Mouse (Mus musculus) neural tube, embryonic 14.5 days (tissue): ENCODE measurements at regions not wholly inside any gene's neighbourhood (a gene's known extent, or its start where the extent isn't known, plus 50 kb on each side); places are given as distances from the start of the nearest gene placed in this dataset.

Source experiments
- ATAC-seq: fragments of 200-750 bp; cut with Nextera tagmentation; 2 replicates; pipeline ENCODE4 v1.8.0; 2017; ENCODE audit warnings: low read depth, mild to moderate bottlenecking, moderate TSS enrichment, moderate library complexity
- H3K27ac ChIP-seq: fragments of 300-500 bp; sonication (generic); 2 replicates; pipeline ENCODE4 v1.5.1; 2014; ENCODE audit warnings: low read depth, mild to moderate bottlenecking, control low read depth, low read length, moderate library complexity, mixed read lengths
- H3K27me3 ChIP-seq: fragments of 300-500 bp; sonication (generic); 2 replicates; pipeline ENCODE4 v1.6.1; 2014; ENCODE audit warnings: low read length; ENCODE audit not compliant: control insufficient read depth, insufficient read depth
- H3K36me3 ChIP-seq: fragments of 300-500 bp; sonication (generic); 2 replicates; pipeline ENCODE4 v1.6.1; 2014; ENCODE audit warnings: low read length, mixed read lengths; ENCODE audit not compliant: control insufficient read depth, insufficient read depth
- H3K4me1 ChIP-seq: fragments of 300-500 bp; sonication (generic); 2 replicates; pipeline ENCODE4 v1.6.1; 2014; ENCODE audit warnings: low read length; ENCODE audit not compliant: control insufficient read depth, insufficient read depth
- H3K4me2 ChIP-seq: fragments of 300-500 bp; sonication (generic); 2 replicates; pipeline ENCODE4 v1.6.1; 2014; ENCODE audit warnings: mild to moderate bottlenecking, low read depth, low read length, control low read depth
- H3K4me3 ChIP-seq: fragments of 300-500 bp; sonication (generic); 2 replicates; pipeline ENCODE4 v1.5.1; 2014; ENCODE audit warnings: low read depth, low read length, control low read depth, mixed read lengths
- H3K9ac ChIP-seq: fragments of 300-500 bp; sonication (generic); replicated peaks from 2 replicates; pipeline ENCODE4 v1.6.1; 2014; ENCODE audit warnings: low read depth, mild to moderate bottlenecking, control low read depth, low read length, mixed read lengths
- H3K9me3 ChIP-seq: fragments of 300-500 bp; sonication (generic); 2 replicates; pipeline ENCODE4 v1.6.1; 2016; ENCODE audit warnings: low read length; ENCODE audit not compliant: control insufficient read depth
- WGBS: fragments of 180-500 bp; shearing (Covaris S2); extraction: QIAGEN DNeasy Blood & Tissue Kit; methylation state at CpG from one replicate; pipeline ENCODE4 v1.1.7; 2014; 5-methylcytosine and 5-hydroxymethylcytosine counted together

- Histone ChIP-seq H3K9ac (no peak overlapping the region), H3K9me3 (no peaks in the 10 kb centered on the region), H3K4me2 (no peak overlapping the region), H3K27ac (no peak overlapping the region), H3K36me3 (no peaks in the 10 kb centered on the region), H3K4me3 (no peak overlapping the region), H3K27me3 (no peaks in the 10 kb centered on the region), H3K4me1 (no peaks in the 10 kb centered on the region)
- 38% methylated on average over 2 of the region's 2 CpGs for WGBS
- ATAC-seq: no peak
Measured at GRCm38 (mm10) chr5:83610777-83611176, 255.8 kb upstream of the Tecrl start.

GRCm38 (mm10) chr5:83593289-83593610 lies 238.3 kb upstream of the Tecrl start:
- H3K4me1 ChIP-seq: no peaks in the 10 kb centered on the region
- no peaks in the 10 kb centered on the region for H3K27me3 ChIP-seq
- H3K9me3 ChIP-seq: no peaks in the 10 kb centered on the region
- no peak overlapping the region for H3K4me2 ChIP-seq
- H3K27ac ChIP-seq: no peak overlapping the region
- ATAC-seq: no peak
- H3K4me3 ChIP-seq: no peak overlapping the region
- H3K36me3 ChIP-seq: no peaks in the 10 kb centered on the region
- WGBS: 85% methylated on average over 1 of the region's 1 CpGs
- no peak overlapping the region for H3K9ac ChIP-seq

- Histone ChIP-seq H3K27me3 (no peaks in the 10 kb centered on the region), H3K36me3 (no peaks in the 10 kb centered on the region), H3K4me1 (no peaks in the 10 kb centered on the region), H3K27ac (no peak overlapping the region), H3K9me3 (no peaks in the 10 kb centered on the region), H3K4me2 (no peak overlapping the region), H3K4me3 (no peak overlapping the region), H3K9ac (no peak overlapping the region)
- WGBS: 91% methylated on average over 3 of the region's 3 CpGs
- ATAC-seq: no peak
Measured at GRCm38 (mm10) chr5:83592587-83593288, 237.7 kb upstream of the Tecrl start.
